ENCODE assay signal across 19 mouse cellular contexts in the genomic region with DNA sequence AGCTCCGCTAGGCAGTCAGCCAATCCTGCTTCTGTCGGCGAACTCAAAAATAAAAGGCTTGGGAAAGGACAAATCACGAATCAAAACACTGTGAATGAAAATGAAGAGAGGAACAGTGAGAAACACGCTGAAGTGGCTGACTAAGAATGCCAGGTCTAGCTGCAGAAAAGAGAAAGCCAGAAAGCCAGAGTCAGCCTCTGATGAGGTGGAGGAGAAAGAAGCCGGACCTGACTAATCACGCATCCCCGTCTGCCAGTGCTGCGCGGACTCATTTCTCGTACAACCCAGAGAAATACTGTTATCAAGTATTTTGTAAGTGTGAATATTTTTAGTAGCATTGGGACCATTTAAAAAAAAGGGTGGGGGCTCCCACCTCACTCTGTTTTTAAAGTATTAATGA.
DNase-seq lines count a peak whose midpoint lies in the region; ATAC-seq and TF ChIP-seq lines count a peak whose summit lies in the region.
"Had no signal": no experiment of that assay in that cellular context is flagged by ENCODE, and none has a peak within 500 bp of the region (broad histone marks: within the 10 kb centered on the region; RNA-seq: fewer than 3 reads in every experiment).

No protein-coding gene starts in this region.

- POLR2A ChIA-PET in Patski (lab: Charles Lee), result no interaction called here

- ATAC-seq in Patski, result peak; percentile 60
- ATAC-seq: inflammation-experienced regulatory T-cells, adult 6 months had no signal

- WGBS in embryonic facial prominence, embryonic 10.5 days, result 90% methylated on average over 11 of the region's 11 CpGs

- no peaks in the 10 kb centered on the region for H3K27me3 ChIP-seq in Patski
- no peaks in the 10 kb centered on the region for H3K27me3 ChIP-seq in embryonic facial prominence, embryonic 10.5 days (replicated peaks; ENCODE audit: low read depth, poor library complexity, severe bottlenecking)
- H3K27me3 ChIP-seq: embryonic facial prominence, embryonic 12.5 days; liver, embryonic 13.5 days had no signal

- peak; percentile 8 to 19 for DNase-seq in frontal cortex, postnatal 36 days (ENCODE audit: low spot score in 2 of 2)
- DNase-seq in frontal cortex, postnatal 25 days (ENCODE audit: low spot score in 2 of 2), result no peak
- DNase-seq in layer of hippocampus, adult 2 months (ENCODE audit: low spot score in 2 of 2), result no peak
- DNase-seq in layer of hippocampus, adult 9-10 months (ENCODE audit: low spot score), result no peak
- no peak for DNase-seq in Patski (ENCODE audit: low read depth, low spot score)
- DNase-seq in embryonic facial prominence, embryonic 10.5 days (ENCODE audit: low spot score), result no peak
- no peak for DNase-seq in thymus, postnatal 36 days
- DNase-seq: B cell, adult 2 months; cerebellum, adult 9-11 months; gastrocnemius, postnatal 36 days; kidney, adult 8-10 months; kidney, postnatal 14 days; liver, embryonic 13.5 days; lung, embryonic 14.5 days; lung, postnatal 36 days; thymus, postnatal 4 days had no signal

- CTCF ChIA-PET in Patski (lab: Charles Lee), result no interaction called here

- no peaks in the 10 kb centered on the region for H3K9me3 ChIP-seq in embryonic facial prominence, embryonic 10.5 days
- H3K9me3 ChIP-seq: embryonic facial prominence, embryonic 12.5 days; liver, embryonic 13.5 days had no signal

- no peak for TF ChIP-seq CTCF in layer of hippocampus, adult 2 months (conservative IDR thresholded peaks at IDR 0.05)
- no peak for TF ChIP-seq CTCF in Patski (IDR thresholded peaks at IDR 0.05)

- H3K27ac ChIP-seq in layer of hippocampus, adult 2 months, result no peak overlapping the region
- H3K27ac ChIP-seq in embryonic facial prominence, embryonic 10.5 days (replicated peaks), result peak overlapping the region; percentile 44; the same call in 1 of the 2 replicates
- H3K27ac ChIP-seq: liver, embryonic 13.5 days had no signal

- no peaks in the 10 kb centered on the region for H3K36me3 ChIP-seq in embryonic facial prominence, embryonic 10.5 days (replicated peaks)
- H3K36me3 ChIP-seq: embryonic facial prominence, embryonic 12.5 days; liver, embryonic 13.5 days had no signal

- peak overlapping the region; percentile 32; the same call in 1 of the 2 replicates for H3K4me3 ChIP-seq in layer of hippocampus, adult 2 months
- H3K4me3 ChIP-seq in embryonic facial prominence, embryonic 10.5 days, result no peak overlapping the region
- H3K4me3 ChIP-seq: embryonic facial prominence, embryonic 12.5 days; erythroblast, embryonic 14.5 days; liver, embryonic 13.5 days had no signal

- H3K4me1 ChIP-seq in embryonic facial prominence, embryonic 10.5 days, result peaks cover 11% of the 10 kb centered on the region
- H3K4me1 ChIP-seq: embryonic facial prominence, embryonic 12.5 days; liver, embryonic 13.5 days had no signal

- in situ Hi-C loops in Patski (cut with MboI; ENCODE audit: low pct_unique_long_range_greater_than_20kb), result no loop called here

Comparison
In these comparisons a context has a peak if more than half of its experiments do, and no peak if none do; other contexts are left out.
1. DNase-seq: peak in frontal cortex, postnatal 36 days (2 of 2); none in frontal cortex, postnatal 25 days (0 of 2), layer of hippocampus, adult 2 months (0 of 2), layer of hippocampus, adult 9-10 months (single experiment), Patski (single experiment), embryonic facial prominence, embryonic 10.5 days (single experiment) and thymus, postnatal 36 days (0 of 2).